8 mouse cellular contexts compared by ENCODE assay signal in genomic region chr11:117116350-117117303, GRCm38 (mm10). TPM values are rescaled to one million over a fixed set of nuclear protein-coding genes. Genes with fewer than 3 reads are reported as not detected.
DNase-seq lines count a peak whose midpoint lies in the region; ATAC-seq and TF ChIP-seq lines count a peak whose summit lies in the region.

No protein-coding gene starts in this region.

- intact Hi-C loops in left cerebral cortex, postnatal 14 days (cut with DNase I), result no loop called here
- intact Hi-C loops in gastrocnemius, postnatal 14 days (cut with DNase I; ENCODE audit: low total_unique reads), result loop anchor here (5.0 kb wide), 1 partner anchor 34 kb away; no protein-coding TSS in a partner anchor

- no peak overlapping the region; the same call in 1 of the 2 replicates for H3K4me3 ChIP-seq in liver, adult 2 months (ENCODE audit: insufficient read depth, low read depth, low read length)
- H3K4me3 ChIP-seq in embryonic fibroblast, embryonic 13.5 days (ENCODE audit: insufficient read depth, low read length), result peak overlapping the region; percentile 75
- peak overlapping the region; percentile 81 for H3K4me3 ChIP-seq in limb, embryonic 15.5 days
- H3K4me3 ChIP-seq in olfactory bulb, adult 2 months (ENCODE audit: insufficient read depth, low read depth, low read length), result peak overlapping the region; percentile 71

- H3K9ac ChIP-seq in liver, adult 2 months (ENCODE audit: low read depth, low read length), result peak overlapping the region; percentile 46
- 0 out of 2 replicates have a peak overlapping the region, but pooled peaks have one; percentile 18 for H3K9ac ChIP-seq in limb, embryonic 15.5 days

- no peak for ATAC-seq in limb, embryonic 15.5 days (ENCODE audit: insufficient number of reproducible peaks, low FRiP score, low TSS enrichment, low read depth)

- no peaks in the 10 kb centered on the region for H3K9me3 ChIP-seq in limb, embryonic 15.5 days

- H3K4me1 ChIP-seq in liver, adult 2 months (ENCODE audit: control insufficient read depth, insufficient read depth, low read length), result peaks cover 8% of the 10 kb centered on the region; the same call in 1 of the 2 replicates
- H3K4me1 ChIP-seq in embryonic fibroblast, embryonic 13.5 days (ENCODE audit: control insufficient read depth, insufficient read depth, low read length), result peaks cover 30% of the 10 kb centered on the region
- peaks cover 77% of the 10 kb centered on the region for H3K4me1 ChIP-seq in limb, embryonic 15.5 days
- H3K4me1 ChIP-seq in olfactory bulb, adult 2 months (ENCODE audit: control insufficient read depth, insufficient read depth, low read length), result peaks cover 38% of the 10 kb centered on the region

- H3K79me2 ChIP-seq in liver, adult 2 months (ENCODE audit: control insufficient read depth, insufficient read depth, low read length), result peaks cover 18% of the 10 kb centered on the region; the same call in 1 of the 2 replicates

- no peaks in the 10 kb centered on the region for H3K36me3 ChIP-seq in liver, adult 2 months (ENCODE audit: control insufficient read depth, insufficient read depth, low read length)
- H3K36me3 ChIP-seq in limb, embryonic 15.5 days, result peaks cover 12% of the 10 kb centered on the region

- WGBS in liver, adult 2 months, result 72% methylated on average over 18 of the region's 18 CpGs
- 27% methylated on average over 18 of the region's 18 CpGs for WGBS in limb, embryonic 15.5 days
- 8% methylated on average over 18 of the region's 18 CpGs for WGBS in olfactory bulb, adult 2 months

- peak overlapping the region; percentile 35 for H3K27ac ChIP-seq in liver, adult 2 months (replicated peaks; ENCODE audit: insufficient read depth, low read depth, low read length)
- peak overlapping the region; percentile 24; the same call in 1 of the 2 replicates for H3K27ac ChIP-seq in embryonic fibroblast, embryonic 13.5 days (ENCODE audit: insufficient read depth, low read length)
- H3K27ac ChIP-seq in limb, embryonic 15.5 days, result peak overlapping the region; percentile 93
- peak overlapping the region; percentile 90 for H3K27ac ChIP-seq in olfactory bulb, adult 2 months (ENCODE audit: insufficient read depth, low read depth, low read length)

- no peak for TF ChIP-seq CTCF in liver, adult 2 months (IDR thresholded peaks at IDR 0.05; ENCODE audit: low read depth, low read length)
- no peak for TF ChIP-seq CTCF in embryonic fibroblast, embryonic 13.5 days (IDR thresholded peaks at IDR 0.05; ENCODE audit: borderline replicate concordance, insufficient read depth, low read length)
- no peak for TF ChIP-seq CTCF in olfactory bulb, adult 2 months (IDR thresholded peaks at IDR 0.05; ENCODE audit: insufficient read depth, low read depth, low read length)

- no peaks in the 10 kb centered on the region for H3K27me3 ChIP-seq in liver, adult 2 months (ENCODE audit: control insufficient read depth, insufficient read depth, low read length)
- H3K27me3 ChIP-seq in limb, embryonic 15.5 days, result no peaks in the 10 kb centered on the region

- no peak for DNase-seq in liver, adult 2 months (ENCODE audit: extremely low read depth, low read depth, low spot score)
- no peak for DNase-seq in liver
- DNase-seq in right cerebral cortex, adult 18-20 months, result no peak
- no peak for DNase-seq in left cerebral cortex, postnatal 14 days (ENCODE audit: low spot score in 2 of 2)
- DNase-seq in gastrocnemius, postnatal 14 days, result no peak

- H3K4me2 ChIP-seq in limb, embryonic 15.5 days, result peak overlapping the region; percentile 66

- TF ChIP-seq POLR2A in liver, adult 2 months (IDR thresholded peaks at IDR 0.05; ENCODE audit: extremely low read depth, insufficient read depth, low read length), result no peak
- TF ChIP-seq POLR2A in embryonic fibroblast, embryonic 13.5 days (IDR thresholded peaks at IDR 0.05; ENCODE audit: low read depth, low read length), result no peak
- no peak for TF ChIP-seq POLR2A in olfactory bulb, adult 2 months (IDR thresholded peaks at IDR 0.05; ENCODE audit: insufficient read depth, low read depth, low read length)

RNA-seq across cellular contexts. Expression of gene Sec14l1, which starts 1.7 kb away (rescaled TPM):
- total RNA-seq in liver, adult 2 months (2014; rRNA removed), result 4.6 and 6.0 TPM in 2 replicates
- polyA plus RNA-seq in liver, adult 2 months (2012; rRNA removed), result 6.7 and 8.2 TPM in 2 replicates
- polyA plus RNA-seq in embryonic fibroblast, embryonic 13.5 days (2011; ENCODE audit: insufficient read length, low read depth, missing spikeins), result 65.7 and 70.4 TPM in 2 replicates
- polyA plus RNA-seq in limb, embryonic 15.5 days (2015; fragmentation: Nextera tagmentation; extraction: Ambion mirVana), result 59.2 and 69.7 TPM in 2 replicates
- polyA plus RNA-seq in olfactory bulb, adult 2 months (2012; ENCODE audit: insufficient read depth, insufficient read length, low replicate concordance, missing spikeins), result not detected in 2 replicates
- total RNA-seq in left cerebral cortex, postnatal 14 days (2021), result 100 to 1,000 TPM; 172 to 175 TPM
- 10 to 100 TPM; 58.1 to 58.7 TPM for total RNA-seq in gastrocnemius, postnatal 14 days (2021)

Comparison
In these comparisons a context has a peak if more than half of its experiments do, and no peak if none do; other contexts are left out.
1. H3K27ac ChIP-seq: peak in every context shown above with its lines; median percentile 93 in limb, embryonic 15.5 days; 90 in olfactory bulb, adult 2 months; 35 in liver, adult 2 months; 24 in embryonic fibroblast, embryonic 13.5 days.